Mouse (Mus musculus): ENCODE data around the gene Gucy2f. TPM values are rescaled to one million over a fixed set of nuclear protein-coding genes. Genes with fewer than 3 reads are reported as not detected.
"Not testable (repeated sequence)": the region's sequence is repeated elsewhere in the genome, so short reads cannot be mapped to it uniquely, and the experiment has no call there.

Gucy2f gene
- total RNA-seq (2014; rRNA removed; ENCODE audit: low replicate concordance) (not detected in 2 replicates), polyA plus RNA-seq (2015; fragmentation: Nextera tagmentation; extraction: Ambion mirVana) (not detected in 2 replicates)

DNA sequence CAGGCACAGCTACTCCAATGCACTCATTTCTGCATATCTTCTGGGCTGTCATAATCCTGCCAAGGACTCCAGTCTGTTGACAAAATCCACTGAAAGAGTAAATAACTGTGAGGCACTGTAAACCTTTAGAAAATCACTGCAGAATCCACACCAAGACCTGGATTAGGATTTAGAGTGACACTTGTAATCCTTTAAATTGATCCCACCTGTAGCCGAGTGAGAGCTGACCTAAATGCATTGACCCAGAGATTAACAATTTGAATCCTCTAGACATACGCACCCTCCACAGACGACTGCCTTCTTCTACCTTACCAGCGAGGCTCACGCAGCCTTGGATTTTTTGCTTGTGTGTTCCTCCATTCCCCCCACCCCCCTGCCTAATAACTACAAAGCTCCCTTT is at the start of gene Gucy2f:
Gene Gucy2f, minus strand, starts transcription at position 101 of the 400 bp plus-strand sequence.
- Histone ChIP-seq H3K4me3 (ENCODE audit: low read depth, low read length) (no peak within 1 kb of the TSS), H3K9ac (replicated peaks; ENCODE audit: low read depth, low read length) (no peak within 1 kb of the TSS), H3K36me3 (replicated peaks; ENCODE audit: control insufficient read depth, insufficient read depth, low read length) (no peaks in the 10 kb centered on the region), H3K27me3 (ENCODE audit: control insufficient read depth, insufficient read depth, low read length) (no peaks in the 10 kb centered on the region), H3K4me2 (ENCODE audit: low read depth, low read length) (no peak within 1 kb of the TSS), H3K27ac (ENCODE audit: low read depth) (no peak within 1 kb of the TSS), H3K4me1 (ENCODE audit: control insufficient read depth, insufficient read depth) (no peaks in the 10 kb centered on the region), H3K9me3 (replicated peaks; ENCODE audit: control insufficient read depth, low read length) (no peaks in the 10 kb centered on the region)
- DNase-seq (ENCODE audit: low spot score) (no peak), ATAC-seq (ENCODE audit: insufficient read depth, low read depth) (no peak)
- no peak for TF ChIP-seq EP300 (IDR thresholded peaks at IDR 0.05; ENCODE audit: low read depth)
- TF ChIP-seq CTCF (IDR thresholded peaks at IDR 0.05; ENCODE audit: low read depth): no peak
- WGBS: 44% methylated on average over 5 of the region's 5 CpGs

GRCm38 (mm10) chrX:142245682-142246327 is 49.1 kb upstream of the Gucy2f start:
- no peak for TF ChIP-seq CTCF (IDR thresholded peaks at IDR 0.05; ENCODE audit: low read depth)
- TF ChIP-seq EP300 (IDR thresholded peaks at IDR 0.05; ENCODE audit: low read depth): no peak
- H3K4me2 ChIP-seq (ENCODE audit: low read depth, low read length): no peak overlapping the region
- no peak overlapping the region for H3K27ac ChIP-seq (ENCODE audit: low read depth)
- WGBS: 69% methylated on average over 5 of the region's 5 CpGs
- no peak overlapping the region for H3K4me3 ChIP-seq (ENCODE audit: low read depth, low read length)
- no peak overlapping the region for H3K9ac ChIP-seq (replicated peaks; ENCODE audit: low read depth, low read length)
- H3K27me3 ChIP-seq (ENCODE audit: control insufficient read depth, insufficient read depth, low read length): no peaks in the 10 kb centered on the region
- ATAC-seq (ENCODE audit: insufficient read depth, low read depth): no peak
- no peaks in the 10 kb centered on the region for H3K9me3 ChIP-seq (replicated peaks; ENCODE audit: control insufficient read depth, low read length)
- no peak for DNase-seq (ENCODE audit: low spot score)
- no peaks in the 10 kb centered on the region for H3K36me3 ChIP-seq (replicated peaks; ENCODE audit: control insufficient read depth, insufficient read depth, low read length)
- no peaks in the 10 kb centered on the region for H3K4me1 ChIP-seq (ENCODE audit: control insufficient read depth, insufficient read depth)

- no peak overlapping the region for H3K4me2 ChIP-seq (ENCODE audit: low read depth, low read length)
- DNase-seq (ENCODE audit: low spot score) (no peak), ATAC-seq (ENCODE audit: insufficient read depth, low read depth) (no peak)
- H3K27ac ChIP-seq (ENCODE audit: low read depth): no peak overlapping the region
- 38% methylated on average over 2 of the region's 2 CpGs for WGBS
- no peak for TF ChIP-seq EP300 (IDR thresholded peaks at IDR 0.05; ENCODE audit: low read depth)
- peak; percentile 21; the same call in 1 of the 2 replicates for TF ChIP-seq CTCF (IDR thresholded peaks at IDR 0.05; ENCODE audit: low read depth)
- H3K4me3 ChIP-seq (ENCODE audit: low read depth, low read length): no peak overlapping the region
- H3K9ac ChIP-seq (replicated peaks; ENCODE audit: low read depth, low read length): no peak overlapping the region
- no peaks in the 10 kb centered on the region for H3K9me3 ChIP-seq (replicated peaks; ENCODE audit: control insufficient read depth, low read length)
- no peaks in the 10 kb centered on the region for H3K36me3 ChIP-seq (replicated peaks; ENCODE audit: control insufficient read depth, insufficient read depth, low read length)
- H3K4me1 ChIP-seq (ENCODE audit: control insufficient read depth, insufficient read depth): no peaks in the 10 kb centered on the region
- no peaks in the 10 kb centered on the region for H3K27me3 ChIP-seq (ENCODE audit: control insufficient read depth, insufficient read depth, low read length)
Observed at GRCm38 (mm10) chrX:142237101-142237500, 40.4 kb upstream of the Gucy2f start.

DNA sequence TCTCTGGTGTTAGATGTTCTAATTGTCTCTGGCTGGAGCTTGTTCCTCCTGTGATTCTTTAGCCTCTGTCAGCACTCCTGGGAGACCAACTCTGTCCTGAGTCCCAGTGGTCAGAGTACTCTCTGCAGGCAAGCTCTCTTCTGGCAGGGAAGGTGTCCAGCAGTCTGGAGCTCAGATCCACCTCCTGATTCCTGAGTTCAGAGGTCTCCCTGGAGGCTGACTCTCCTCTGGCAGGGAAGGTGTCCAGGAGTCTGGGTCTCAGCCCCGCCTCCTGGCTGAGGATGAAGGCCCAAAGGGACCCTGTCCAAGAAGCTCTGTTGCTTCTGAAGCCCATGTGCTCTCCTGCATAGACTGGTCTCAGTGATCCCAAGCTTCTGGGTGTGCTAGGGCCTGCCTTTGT is 39.4 kb upstream of the Gucy2f start:
- not testable (repeated sequence) for DNase-seq (ENCODE audit: low spot score); H3K27ac ChIP-seq (ENCODE audit: low read depth); H3K9me3 ChIP-seq (replicated peaks; ENCODE audit: control insufficient read depth, low read length); H3K9ac ChIP-seq (replicated peaks; ENCODE audit: low read depth, low read length); H3K4me3 ChIP-seq (ENCODE audit: low read depth, low read length); H3K4me2 ChIP-seq (ENCODE audit: low read depth, low read length); H3K36me3 ChIP-seq (replicated peaks; ENCODE audit: control insufficient read depth, insufficient read depth, low read length); H3K27me3 ChIP-seq (ENCODE audit: control insufficient read depth, insufficient read depth, low read length); H3K4me1 ChIP-seq (ENCODE audit: control insufficient read depth, insufficient read depth); ATAC-seq (ENCODE audit: insufficient read depth, low read depth)
- 67% methylated on average over 1 of the region's 1 CpGs for WGBS

DNA sequence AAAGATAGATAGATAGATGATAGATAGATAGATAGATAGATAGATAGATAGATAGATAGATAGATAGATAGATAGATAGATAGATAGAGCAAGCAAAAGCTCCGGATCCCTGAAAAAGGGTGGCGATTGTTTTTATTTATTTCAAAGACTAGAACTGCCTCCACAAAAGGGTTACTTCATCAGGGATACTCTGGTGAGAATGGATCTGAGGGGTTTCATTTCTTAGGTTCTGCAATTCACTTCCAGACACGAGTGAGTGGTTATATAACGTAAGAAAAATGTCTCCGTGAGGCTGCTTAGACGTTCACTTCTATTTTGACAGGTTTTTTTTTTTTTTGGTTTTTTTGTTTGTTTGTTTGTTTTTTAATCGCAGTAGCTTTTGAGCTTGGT is 32.0 kb upstream of the Gucy2f start:
- no peaks in the 10 kb centered on the region for H3K9me3 ChIP-seq (replicated peaks; ENCODE audit: control insufficient read depth, low read length)
- peak overlapping the region; percentile 61 for H3K4me3 ChIP-seq (ENCODE audit: low read depth, low read length)
- WGBS: 41% methylated on average over 7 of the region's 7 CpGs
- TF ChIP-seq EP300 (IDR thresholded peaks at IDR 0.05; ENCODE audit: low read depth): no peak
- TF ChIP-seq CTCF (IDR thresholded peaks at IDR 0.05; ENCODE audit: low read depth): no peak
- no peak overlapping the region for H3K9ac ChIP-seq (replicated peaks; ENCODE audit: low read depth, low read length)
- H3K4me1 ChIP-seq (ENCODE audit: control insufficient read depth, insufficient read depth): no peaks in the 10 kb centered on the region
- no peak for DNase-seq (ENCODE audit: low spot score)
- H3K27ac ChIP-seq (ENCODE audit: low read depth): no peak overlapping the region
- H3K36me3 ChIP-seq (replicated peaks; ENCODE audit: control insufficient read depth, insufficient read depth, low read length): no peaks in the 10 kb centered on the region
- peak overlapping the region; percentile 60 for H3K4me2 ChIP-seq (ENCODE audit: low read depth, low read length)
- no peaks in the 10 kb centered on the region for H3K27me3 ChIP-seq (ENCODE audit: control insufficient read depth, insufficient read depth, low read length)
- ATAC-seq (ENCODE audit: insufficient read depth, low read depth): no peak
